Mouse (Mus musculus): ENCODE measurements around the gene Brpf3.
"Not testable (repeated sequence)": the region's sequence is repeated elsewhere in the genome, so short reads cannot be mapped to it uniquely, and the experiment has no call there.

Brpf3 gene

GRCm38 (mm10) chr17:28829120-28829519, 28.2 kb downstream of the Brpf3 start:
- no peak for DNase-seq

DNA sequence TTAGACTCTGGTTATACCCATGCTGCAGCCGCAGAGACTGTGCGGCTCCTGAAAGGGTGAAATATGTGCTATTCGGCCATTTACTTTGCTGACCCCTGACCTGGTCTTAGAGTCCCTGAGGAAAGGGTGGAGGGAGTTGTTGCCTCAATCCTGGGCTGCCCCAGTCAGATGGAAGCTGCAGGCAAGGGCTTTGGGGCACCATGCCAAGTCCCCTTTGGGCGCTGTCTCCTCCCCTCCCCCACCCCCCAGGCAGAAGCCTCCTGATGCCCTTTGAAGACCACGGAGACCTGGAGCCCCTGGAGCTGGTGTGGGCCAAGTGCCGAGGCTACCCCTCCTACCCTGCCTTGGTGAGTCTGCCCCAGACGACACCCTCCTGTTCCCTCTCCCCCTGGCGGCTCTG, 30.2 kb downstream of the Brpf3 start:
- DNase-seq = no peak

DNA sequence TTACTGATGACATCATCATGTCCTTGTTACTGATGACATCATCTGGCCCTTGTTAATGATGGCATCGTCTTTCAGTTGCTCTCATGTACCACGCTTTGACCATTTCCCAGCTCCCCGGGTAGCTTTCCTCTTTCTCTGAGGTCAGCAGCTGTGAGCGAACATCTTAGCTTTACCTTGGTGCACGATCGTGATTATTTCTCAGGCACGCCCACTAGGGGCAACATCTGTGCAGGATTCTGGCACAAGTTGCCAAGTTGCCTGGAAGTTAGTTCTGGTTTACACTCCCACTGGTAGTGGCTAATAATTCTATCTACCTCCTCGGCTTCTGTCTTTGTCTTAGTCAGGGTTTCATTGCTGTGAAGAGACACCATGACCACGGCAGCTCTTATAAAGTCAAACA, 31.1 kb downstream of the Brpf3 start:
- DNase-seq = no peak

GRCm38 (mm10) chr17:28832875-28833274, 32.0 kb downstream of the Brpf3 start:
- no peak for DNase-seq

DNA sequence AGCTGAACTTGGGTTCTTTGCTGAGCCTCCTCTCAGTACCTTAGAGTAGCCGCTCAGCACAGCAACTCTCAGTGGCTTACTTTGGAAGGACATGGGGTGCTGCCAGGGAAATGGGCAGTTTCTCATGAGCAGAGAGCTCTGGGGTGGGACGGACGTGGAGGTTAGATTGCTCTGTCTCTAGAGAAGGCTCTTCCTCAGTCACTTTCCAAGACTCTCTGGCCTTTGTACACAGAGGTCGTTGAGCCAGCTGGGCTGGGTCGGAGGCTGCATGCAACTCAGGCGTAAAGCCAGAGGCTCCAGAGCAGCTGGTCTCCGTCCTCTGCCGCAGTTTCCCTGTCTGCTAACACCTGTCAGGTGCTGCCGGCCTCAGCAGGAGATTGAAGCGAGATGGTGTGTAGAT, 33.8 kb downstream of the Brpf3 start:
- no peak for DNase-seq

GRCm38 (mm10) chr17:28837840-28838239, 37.0 kb downstream of the Brpf3 start:
- no peak for DNase-seq

GRCm38 (mm10) chr17:28841947-28842346, 41.1 kb downstream of the Brpf3 start:
- not testable (repeated sequence) for DNase-seq

GRCm38 (mm10) chr17:28843665-28844064, 42.8 kb downstream of the Brpf3 start:
- DNase-seq = no peak

GRCm38 (mm10) chr17:28846974-28847617, 46.2 kb downstream of the Brpf3 start:
- no peak for DNase-seq

DNA sequence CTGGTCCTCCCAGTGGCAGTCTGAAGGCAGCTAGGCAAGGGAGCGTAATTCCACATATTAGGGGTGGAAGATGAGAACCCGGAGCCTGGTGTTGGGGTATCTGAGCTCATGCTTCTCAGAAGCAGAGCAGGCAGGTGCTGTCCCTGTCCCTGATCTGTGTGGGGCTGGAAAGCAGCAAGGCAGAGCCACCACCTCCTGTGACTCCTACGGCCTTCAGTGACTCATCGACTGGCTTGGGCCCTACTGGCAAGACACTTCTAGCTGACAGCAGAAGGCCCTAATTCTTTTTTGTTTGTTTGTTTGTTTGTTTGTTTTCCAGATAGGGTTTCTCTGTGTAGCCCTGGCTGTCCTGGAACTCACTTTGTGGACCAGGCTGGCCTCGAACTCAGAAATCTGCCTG, 49.6 kb downstream of the Brpf3 start:
- no peak for DNase-seq

- DNase-seq = no peak
Measured at GRCm38 (mm10) chr17:28854377-28854776, 53.5 kb downstream of the Brpf3 start.

DNA sequence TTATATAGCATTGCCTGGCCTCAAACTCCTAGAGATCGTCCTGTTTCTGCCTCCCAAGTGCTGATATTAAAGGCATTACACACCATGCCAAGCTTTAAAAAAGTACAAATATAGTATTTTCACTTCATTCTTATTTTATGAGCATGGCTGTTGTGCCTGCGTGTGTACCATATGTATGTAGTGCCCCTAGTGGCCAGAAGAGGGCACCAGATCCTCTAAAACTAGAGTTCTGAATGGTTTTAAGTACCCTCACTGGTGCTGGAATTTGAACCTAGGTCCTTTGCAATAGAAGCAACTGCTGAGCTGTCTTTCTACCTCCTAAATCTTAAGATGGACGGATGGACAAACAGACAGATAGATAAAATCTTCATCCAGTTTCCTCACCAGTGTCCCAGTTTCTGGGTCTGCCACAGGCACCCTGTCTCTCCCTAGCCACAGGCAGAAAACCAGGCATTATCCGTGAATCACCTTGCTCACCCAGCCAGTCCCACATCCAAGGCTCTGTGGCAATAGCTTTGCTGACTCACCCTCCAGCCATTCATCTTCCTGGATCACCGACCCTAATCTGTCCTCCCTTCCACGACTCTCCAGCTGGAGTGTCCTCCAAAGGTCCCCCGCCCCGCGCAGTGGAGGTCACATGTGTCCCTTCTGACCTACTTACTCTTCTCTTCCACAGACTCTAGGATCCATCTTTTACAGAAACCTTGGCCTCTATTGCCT, 54.4 kb downstream of the Brpf3 start:
- peak; percentile 44 for DNase-seq

GRCm38 (mm10) chr17:28856030-28856429, 55.1 kb downstream of the Brpf3 start:
- no peak for DNase-seq

- peak; percentile 33 for DNase-seq
Measured at GRCm38 (mm10) chr17:28858205-28858604, 57.3 kb downstream of the Brpf3 start, which contains the start of gene Pnpla1. TSS of gene Pnpla1 (plus strand) at chr17:28858411.

GRCm38 (mm10) chr17:28863926-28864325, 63.0 kb downstream of the Brpf3 start:
- no peak for DNase-seq

GRCm38 (mm10) chr17:28864464-28864863, 63.6 kb downstream of the Brpf3 start:
- DNase-seq = no peak

- no peak for DNase-seq
Measured at GRCm38 (mm10) chr17:28866921-28867320, 66.0 kb downstream of the Brpf3 start.

GRCm38 (mm10) chr17:28867381-28867780, 66.5 kb downstream of the Brpf3 start:
- no peak for DNase-seq

DNA sequence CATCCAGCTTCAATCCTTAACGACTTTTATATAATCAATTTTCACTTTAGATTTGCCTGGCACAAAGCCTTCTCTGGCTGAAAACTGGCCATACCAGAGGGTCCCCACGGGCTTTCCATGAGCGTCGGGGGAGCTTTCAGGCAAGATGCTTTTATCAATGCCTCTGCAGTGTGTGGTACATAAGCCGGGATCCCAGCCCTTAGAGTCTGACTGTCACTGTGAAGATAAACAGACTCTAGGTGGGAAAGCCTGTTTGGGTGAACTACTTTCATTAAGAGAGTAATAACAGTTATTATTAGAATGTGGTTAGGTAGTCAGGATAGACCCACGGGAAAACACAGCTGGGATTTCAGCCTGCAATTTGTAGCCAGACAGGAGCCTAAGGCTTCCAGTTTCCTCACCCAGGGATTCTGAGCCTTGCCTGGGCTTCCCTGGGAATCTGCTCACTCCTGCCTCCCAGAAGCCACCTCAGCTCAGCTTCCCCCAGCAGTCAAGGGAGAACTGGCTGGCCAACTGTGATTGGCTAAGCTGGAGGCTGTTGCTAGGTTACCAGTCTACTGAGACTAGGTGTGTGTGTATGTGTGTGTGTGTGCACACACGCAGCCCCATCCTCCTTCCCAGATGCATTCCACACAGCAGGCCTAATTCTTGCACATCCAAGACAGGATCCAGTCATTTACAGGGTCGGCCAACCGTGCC, 68.7 kb downstream of the Brpf3 start:
- peak; percentile 78 for DNase-seq

DNA sequence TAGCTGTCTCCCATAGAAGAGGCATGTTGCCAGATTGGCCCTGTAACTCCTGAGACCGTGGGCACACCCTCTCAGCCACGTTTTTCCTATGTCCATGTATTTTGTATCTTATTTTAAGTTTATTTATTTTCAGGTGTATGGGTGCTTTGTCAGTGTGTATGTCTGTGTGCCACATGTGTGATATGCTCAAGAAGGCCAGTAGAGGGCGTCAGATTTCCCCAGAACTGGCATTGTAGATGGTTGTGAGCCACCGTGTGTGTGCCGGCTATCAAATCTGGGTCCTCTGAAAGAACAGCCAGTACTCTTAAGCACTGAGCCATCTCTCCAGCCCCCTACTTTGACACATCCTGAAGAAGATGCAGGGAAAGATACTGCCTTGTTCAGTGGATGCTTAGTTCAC, 69.5 kb downstream of the Brpf3 start:
- DNase-seq = no peak

GRCm38 (mm10) chr17:28871831-28872230, 70.9 kb downstream of the Brpf3 start:
- no peak for DNase-seq

DNA sequence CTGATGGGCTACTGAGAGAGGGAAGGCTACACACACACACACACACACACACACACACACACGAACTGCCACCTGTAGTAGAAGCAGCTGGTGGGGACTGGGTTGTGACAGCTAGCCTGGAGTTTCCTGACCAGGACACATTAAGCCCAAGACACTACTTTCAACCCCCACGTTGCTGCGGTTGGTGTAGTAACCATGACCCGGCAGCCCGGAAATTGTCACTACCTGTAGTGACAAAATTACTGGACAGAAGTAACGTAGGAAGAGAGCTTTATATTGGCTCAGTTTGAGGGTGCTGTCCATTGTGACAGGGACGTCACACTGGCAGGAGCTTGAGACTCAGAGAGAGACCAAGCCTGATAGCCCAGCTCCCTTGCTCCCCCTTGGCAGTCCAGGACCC, 71.4 kb downstream of the Brpf3 start:
- DNase-seq = no peak

GRCm38 (mm10) chr17:28874216-28874615, 73.3 kb downstream of the Brpf3 start:
- no peak for DNase-seq

DNA sequence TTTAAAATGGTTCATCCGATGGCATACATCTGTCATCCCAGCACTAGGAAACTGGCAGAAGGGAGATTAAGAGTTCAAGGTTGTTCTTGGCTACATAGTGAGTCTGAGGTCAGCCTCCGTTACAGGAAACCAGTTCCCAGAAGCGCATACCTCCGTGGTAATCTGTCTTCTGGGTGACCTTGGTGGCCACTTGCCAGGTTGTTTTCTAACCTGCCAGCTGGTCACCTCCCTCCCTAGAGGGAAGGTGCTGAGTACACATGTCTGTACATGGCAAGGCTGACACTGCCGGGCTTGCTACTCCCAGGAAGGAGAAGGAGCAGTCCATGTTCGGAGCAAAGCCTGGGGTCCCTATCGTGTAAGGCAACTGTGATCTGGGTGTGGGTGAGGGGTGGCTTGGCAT, 73.9 kb downstream of the Brpf3 start:
- no peak for DNase-seq

All from retina, postnatal 1 day (tissue).